Mouse (Mus musculus): ENCODE measurements around the gene Gpx1. TPM values are rescaled to one million over a fixed set of nuclear protein-coding genes. Genes with fewer than 3 reads are reported as not detected.

Gene Gpx1
- polyA plus RNA-seq, 1 experiment from 2014 or later: 2,094 TPM

DNA sequence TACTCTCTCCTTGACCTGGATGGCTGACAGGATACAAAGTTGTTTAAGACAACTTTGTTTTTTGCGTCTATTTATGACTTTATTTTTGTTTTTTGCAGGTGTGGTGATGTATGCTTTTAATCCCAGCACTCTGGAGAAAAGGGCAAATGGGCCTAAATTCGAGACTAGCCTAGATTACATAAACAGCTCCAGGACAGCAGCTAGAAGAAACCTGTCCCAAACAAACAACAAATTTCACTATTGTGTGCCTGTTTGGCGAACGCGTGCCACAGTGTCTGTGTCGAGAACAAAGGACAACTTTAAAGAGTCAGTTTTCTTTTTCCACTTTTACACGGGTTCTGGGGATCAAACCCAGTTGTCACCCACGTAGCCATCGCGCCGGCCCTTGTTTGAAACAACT, 8.3 kb downstream of the Gpx1 start:
- under 1% methylated on average over 11 of the region's 11 CpGs for WGBS (ENCODE audit: missing documents)
- Histone ChIP-seq H3K4me3 (ENCODE audit: inconsistent target) (peak overlapping the region; percentile 59), H3K79me2 (ENCODE audit: inconsistent target) (peaks cover 42% of the 10 kb centered on the region), H3K36me3 (ENCODE audit: inconsistent target) (peaks cover 14% of the 10 kb centered on the region), H3K27ac (peak overlapping the region; percentile 88)

DNA sequence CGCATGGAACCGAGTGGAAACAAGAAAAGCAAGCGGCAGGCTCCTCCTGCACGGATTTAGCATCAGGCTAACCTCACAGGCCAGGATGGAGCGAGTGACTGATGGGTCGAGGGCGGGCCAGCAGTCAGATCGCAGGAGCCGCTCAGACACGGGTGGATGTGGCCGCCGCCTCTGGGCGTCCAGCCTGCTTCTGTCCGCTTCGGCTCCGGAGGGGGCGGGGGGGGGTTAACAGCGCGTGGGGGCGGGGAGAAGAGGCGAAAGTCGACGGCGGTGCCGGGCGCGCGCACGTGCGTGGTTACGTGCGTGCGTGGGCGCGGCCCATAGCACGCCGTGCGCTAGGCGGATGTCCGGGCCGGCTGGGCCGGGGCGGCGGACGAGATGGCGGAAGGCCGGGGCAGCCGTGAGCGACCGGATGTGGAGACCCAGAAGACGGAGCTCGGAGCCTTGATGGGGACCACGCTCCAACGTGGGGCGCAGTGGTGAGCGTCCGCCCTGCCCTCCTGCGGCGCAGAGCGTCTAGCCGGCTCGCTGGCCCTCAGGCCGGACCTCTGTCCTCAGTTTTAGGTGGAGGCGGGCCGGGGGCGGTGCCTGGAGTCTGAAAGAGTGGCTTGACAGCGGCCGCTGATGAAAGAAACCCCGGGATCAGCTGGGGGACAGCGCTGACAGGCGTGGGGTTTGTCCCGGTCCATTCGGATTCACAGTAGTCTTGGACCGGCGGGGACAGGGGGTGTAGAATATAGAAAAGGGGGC, 9.0 kb downstream of the Gpx1 start, which contains the start of gene Usp4:
Gene Usp4, plus strand, starts transcription at position 314 of the 750 bp plus-strand sequence.
- peak within 1 kb of the TSS; percentile 75 for H3K4me3 ChIP-seq (ENCODE audit: inconsistent target)
- peaks cover 21% of the 10 kb centered on the region for H3K36me3 ChIP-seq (ENCODE audit: inconsistent target)
- H3K79me2 ChIP-seq (ENCODE audit: inconsistent target): peaks cover 49% of the 10 kb centered on the region
- under 1% methylated on average over 67 of the region's 75 CpGs for WGBS (ENCODE audit: missing documents)
- H3K27ac ChIP-seq: peak within 1 kb of the TSS; percentile 88

DNA sequence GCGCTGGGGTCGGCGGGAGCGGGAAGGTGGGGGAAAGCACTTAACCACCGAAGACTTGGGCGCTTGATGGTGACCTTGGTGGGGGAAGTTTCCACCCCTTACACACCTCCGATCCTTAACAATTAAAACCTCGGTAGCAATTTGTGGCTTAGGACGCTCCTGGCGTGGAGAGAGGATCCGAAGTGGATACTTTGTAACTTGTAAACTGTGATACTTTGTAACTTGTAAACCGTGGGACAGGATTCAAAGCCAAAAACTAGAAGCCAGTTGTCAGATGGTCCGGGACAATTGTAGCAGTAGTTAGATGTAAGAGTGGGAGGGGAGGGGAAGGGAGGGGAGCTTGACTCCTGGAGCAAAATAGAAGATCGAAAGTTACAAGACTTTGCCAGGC, 9.6 kb downstream of the Gpx1 start:
- peak overlapping the region; percentile 61 for H3K27ac ChIP-seq
- peak overlapping the region; percentile 75 for H3K4me3 ChIP-seq (ENCODE audit: inconsistent target)
- H3K36me3 ChIP-seq (ENCODE audit: inconsistent target): peaks cover 27% of the 10 kb centered on the region
- H3K79me2 ChIP-seq (ENCODE audit: inconsistent target): peaks cover 54% of the 10 kb centered on the region
- WGBS (ENCODE audit: missing documents): 4% methylated on average over 6 of the region's 14 CpGs

DNA sequence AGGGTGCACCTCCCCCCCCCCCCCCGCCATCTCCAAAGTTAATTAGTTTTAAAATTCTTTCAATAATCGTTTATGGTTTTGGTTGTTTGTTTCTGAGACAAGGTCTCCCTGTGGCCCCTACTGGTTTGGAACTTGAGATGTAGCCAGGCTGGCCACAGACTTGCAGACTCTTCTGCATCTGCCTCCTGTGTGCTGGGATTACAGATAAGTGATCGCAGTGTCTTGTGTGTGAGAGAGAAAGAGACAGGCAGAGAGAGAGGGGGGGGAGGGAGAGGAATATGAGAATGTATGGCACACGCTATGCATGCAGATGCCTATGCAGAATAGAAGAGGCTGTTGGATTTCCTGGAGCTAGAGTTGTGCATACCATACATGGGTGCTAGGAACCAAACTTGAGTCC, 11.0 kb downstream of the Gpx1 start:
- H3K79me2 ChIP-seq (ENCODE audit: inconsistent target): peaks cover 69% of the 10 kb centered on the region
- no peak overlapping the region for H3K4me3 ChIP-seq (ENCODE audit: inconsistent target)
- peaks cover 37% of the 10 kb centered on the region for H3K36me3 ChIP-seq (ENCODE audit: inconsistent target)
- H3K27ac ChIP-seq: no peak overlapping the region
- WGBS (ENCODE audit: missing documents): 88% methylated on average over 4 of the region's 4 CpGs

DNA sequence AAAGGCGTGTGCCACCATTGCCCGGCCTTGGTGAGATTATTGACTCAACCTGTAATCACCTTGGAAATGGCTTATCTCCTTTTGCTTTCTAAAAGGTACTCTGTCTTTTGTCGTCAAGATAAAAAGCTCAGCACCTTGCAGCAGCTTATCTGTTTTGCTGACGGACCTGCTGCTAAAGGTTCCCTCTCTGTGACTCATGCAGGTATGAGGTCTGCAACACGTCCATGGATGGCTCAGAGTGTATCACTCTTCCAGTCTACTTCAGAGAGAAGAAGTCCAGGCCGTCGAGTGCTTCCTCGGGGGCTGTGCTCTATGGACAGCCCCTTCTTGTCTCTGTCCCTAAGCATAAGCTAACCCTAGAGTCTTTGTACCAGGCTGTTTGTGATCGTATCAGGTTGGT, 39.5 kb downstream of the Gpx1 start:
- H3K36me3 ChIP-seq (ENCODE audit: inconsistent target): peaks cover 92% of the 10 kb centered on the region
- H3K27ac ChIP-seq: no peak overlapping the region
- H3K4me3 ChIP-seq (ENCODE audit: inconsistent target): no peak overlapping the region
- H3K79me2 ChIP-seq (ENCODE audit: inconsistent target): no peaks in the 10 kb centered on the region
- 95% methylated on average over 9 of the region's 9 CpGs for WGBS (ENCODE audit: missing documents)

DNA sequence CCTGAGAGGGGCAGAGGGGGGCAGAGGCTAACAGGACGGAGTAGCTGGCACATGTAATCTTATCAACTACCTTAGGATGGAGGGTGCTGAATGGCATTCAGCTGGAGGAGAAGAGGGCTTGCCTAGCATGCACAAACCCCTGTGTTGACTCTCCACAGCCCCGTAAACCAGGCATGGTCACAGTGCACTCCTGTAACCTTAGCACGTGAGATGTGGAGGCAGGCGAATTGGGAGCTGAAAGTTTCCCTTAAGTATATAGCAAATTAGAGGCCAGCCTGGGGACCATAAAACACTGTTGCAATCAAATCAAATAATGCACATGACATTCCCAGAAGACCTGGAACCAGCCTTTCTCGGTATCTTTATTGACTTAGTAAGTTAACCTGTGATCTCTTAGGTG, 40.0 kb downstream of the Gpx1 start:
- Histone ChIP-seq H3K4me3 (ENCODE audit: inconsistent target) (no peak overlapping the region), H3K27ac (no peak overlapping the region), H3K36me3 (ENCODE audit: inconsistent target) (peaks cover 89% of the 10 kb centered on the region), H3K79me2 (ENCODE audit: inconsistent target) (no peaks in the 10 kb centered on the region)
- 99% methylated on average over 5 of the region's 5 CpGs for WGBS (ENCODE audit: missing documents)

DNA sequence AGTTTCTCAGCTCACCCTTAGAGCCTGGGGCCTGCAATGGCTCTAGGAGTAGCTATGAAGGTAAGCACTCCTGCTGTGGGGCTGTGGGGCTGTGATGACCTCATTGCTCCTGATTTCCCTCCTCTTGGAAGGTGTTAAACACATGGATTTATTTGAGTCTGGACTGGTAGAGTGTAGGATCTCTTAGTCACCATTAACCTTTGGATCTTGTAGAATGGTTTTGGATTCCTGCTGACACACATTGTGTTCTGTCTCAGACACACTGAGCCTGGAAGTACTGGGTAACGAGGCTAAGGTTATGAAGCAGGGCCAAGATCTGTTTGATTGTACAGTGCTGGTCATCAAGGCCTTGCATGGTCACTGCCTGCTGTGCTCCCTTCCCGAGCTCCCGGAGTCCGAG, 40.6 kb downstream of the Gpx1 start:
- no peaks in the 10 kb centered on the region for H3K79me2 ChIP-seq (ENCODE audit: inconsistent target)
- H3K4me3 ChIP-seq (ENCODE audit: inconsistent target): no peak overlapping the region
- WGBS (ENCODE audit: missing documents): 92% methylated on average over 4 of the region's 4 CpGs
- H3K27ac ChIP-seq: no peak overlapping the region
- peaks cover 89% of the 10 kb centered on the region for H3K36me3 ChIP-seq (ENCODE audit: inconsistent target)

DNA sequence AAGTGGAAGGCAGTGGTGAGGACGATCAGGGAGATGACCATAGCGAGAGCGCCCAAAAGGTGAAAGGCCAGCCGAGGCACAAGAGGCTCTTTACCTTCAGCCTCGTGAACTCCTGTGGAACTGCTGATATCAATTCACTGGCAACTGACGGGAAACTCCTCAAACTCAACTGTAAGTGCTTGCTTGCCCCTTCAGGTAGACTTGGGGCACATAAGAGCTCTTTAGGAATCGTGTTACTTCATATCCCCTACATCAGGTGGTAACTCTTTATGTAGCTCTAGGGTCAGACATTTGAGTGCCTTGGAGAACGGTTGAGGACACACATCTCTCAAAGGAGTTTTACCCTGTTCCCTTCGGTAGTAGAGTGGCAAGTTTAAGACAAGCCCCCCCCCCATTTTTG, 42.7 kb downstream of the Gpx1 start:
- Histone ChIP-seq H3K36me3 (ENCODE audit: inconsistent target) (peaks cover 88% of the 10 kb centered on the region), H3K4me3 (ENCODE audit: inconsistent target) (no peak overlapping the region), H3K79me2 (ENCODE audit: inconsistent target) (no peaks in the 10 kb centered on the region), H3K27ac (no peak overlapping the region)
- WGBS (ENCODE audit: missing documents): 96% methylated on average over 9 of the region's 9 CpGs

DNA sequence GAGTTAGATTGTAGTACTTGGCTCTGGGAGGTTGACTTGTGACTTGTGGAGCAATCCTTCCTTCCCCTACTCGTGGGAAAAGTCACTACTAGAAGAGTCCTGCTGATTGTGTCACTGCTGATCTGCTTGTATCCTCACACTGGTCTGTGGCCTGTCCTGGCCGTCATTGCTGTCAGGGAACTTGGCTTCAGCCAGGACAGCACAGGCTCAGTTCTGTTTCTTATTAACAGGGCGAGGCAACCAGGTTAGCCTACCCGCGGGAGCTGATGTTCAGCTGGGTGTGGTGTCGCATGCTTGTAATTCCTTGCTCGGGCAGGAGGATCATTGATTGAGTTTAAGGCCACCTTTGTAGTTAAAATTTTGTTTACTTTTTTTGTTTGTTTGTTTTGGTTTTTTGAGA, 46.3 kb downstream of the Gpx1 start:
- Histone ChIP-seq H3K4me3 (ENCODE audit: inconsistent target) (no peak overlapping the region), H3K36me3 (ENCODE audit: inconsistent target) (peaks cover 87% of the 10 kb centered on the region), H3K27ac (no peak overlapping the region), H3K79me2 (ENCODE audit: inconsistent target) (no peaks in the 10 kb centered on the region)
- 90% methylated on average over 7 of the region's 7 CpGs for WGBS (ENCODE audit: missing documents)

GRCm38 (mm10) chr9:108386816-108387215, 48.1 kb downstream of the Gpx1 start:
- Histone ChIP-seq H3K4me3 (ENCODE audit: inconsistent target) (no peak overlapping the region), H3K27ac (no peak overlapping the region), H3K79me2 (ENCODE audit: inconsistent target) (no peaks in the 10 kb centered on the region), H3K36me3 (ENCODE audit: inconsistent target) (peaks cover 86% of the 10 kb centered on the region)
- 94% methylated on average over 4 of the region's 4 CpGs for whole genome bisulfite sequencing (ENCODE audit: missing documents)

DNA sequence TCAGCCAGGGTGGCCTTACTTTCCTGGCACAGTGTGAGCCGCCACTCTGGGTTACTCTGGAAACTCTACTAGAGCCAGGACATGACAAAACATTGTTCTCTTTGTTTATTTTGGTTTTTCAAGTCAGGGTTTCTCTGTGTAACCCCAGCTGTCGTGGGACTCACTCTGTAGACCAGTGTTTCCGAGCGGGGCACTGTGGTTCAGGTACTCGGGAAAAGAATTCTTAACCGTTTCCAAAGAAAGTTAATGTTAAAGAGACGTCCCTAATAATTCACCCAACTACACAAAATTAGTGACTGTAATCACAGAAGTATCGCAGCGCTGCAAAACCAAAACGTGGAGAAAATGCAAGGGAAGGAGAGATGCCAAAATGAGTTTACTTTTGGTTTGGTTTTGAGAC, 49.9 kb downstream of the Gpx1 start:
- no peak overlapping the region for H3K27ac ChIP-seq
- no peak overlapping the region for H3K4me3 ChIP-seq (ENCODE audit: inconsistent target)
- no peaks in the 10 kb centered on the region for H3K79me2 ChIP-seq (ENCODE audit: inconsistent target)
- WGBS (ENCODE audit: missing documents): 98% methylated on average over 7 of the region's 10 CpGs
- peaks cover 89% of the 10 kb centered on the region for H3K36me3 ChIP-seq (ENCODE audit: inconsistent target)

DNA sequence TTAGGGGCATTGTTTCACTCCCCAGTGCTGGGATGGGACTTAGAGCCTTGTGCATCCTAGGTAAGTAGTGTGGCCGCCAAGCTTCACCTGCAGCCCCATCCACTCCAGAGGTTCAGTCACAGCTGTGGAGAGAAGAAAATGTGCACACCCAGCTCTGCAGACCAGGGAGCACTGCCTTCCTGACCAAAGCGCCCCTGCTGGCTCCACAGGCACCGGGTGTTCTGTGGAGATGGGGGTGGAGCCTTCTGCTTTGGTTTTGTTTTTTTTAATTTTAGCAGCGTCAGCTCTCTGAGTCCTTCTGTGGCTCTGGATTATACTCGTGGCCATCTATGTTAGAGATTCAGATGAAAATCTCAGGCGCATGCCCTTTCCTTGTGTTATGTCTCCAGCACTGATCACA, 50.5 kb downstream of the Gpx1 start:
- H3K36me3 ChIP-seq (ENCODE audit: inconsistent target): peaks cover 82% of the 10 kb centered on the region
- no peaks in the 10 kb centered on the region for H3K79me2 ChIP-seq (ENCODE audit: inconsistent target)
- WGBS (ENCODE audit: missing documents): 67% methylated on average over 6 of the region's 6 CpGs
- no peak overlapping the region for H3K4me3 ChIP-seq (ENCODE audit: inconsistent target)
- H3K27ac ChIP-seq: no peak overlapping the region

Other genes with a start within 250 kb of the Gpx1 start
- 30.5 to 37.0 TPM (median 32.8 TPM) in 3 replicates for gene Apeh, start 244.3 kb upstream of the Gpx1 start, polyA plus RNA-seq (2018)
- gene Bsn, start 148.5 kb upstream of the Gpx1 start, polyA plus RNA-seq (2018): 4.3 to 8.4 TPM (median 4.9 TPM) in 3 replicates
- gene Dag1, start 74.9 kb upstream of the Gpx1 start, polyA plus RNA-seq (2018): 38.1 to 58.2 TPM (median 44.5 TPM) in 3 replicates
- gene Nicn1, start 48.5 kb upstream of the Gpx1 start, polyA plus RNA-seq (2018): 6.8 to 7.1 TPM (median 6.8 TPM) in 3 replicates
- gene Amt, start 42.0 kb upstream of the Gpx1 start, polyA plus RNA-seq (2018): 0.67 to 1.3 TPM (median 0.96 TPM) in 3 replicates
- 409 to 646 TPM (median 437 TPM) in 3 replicates for gene Rhoa, start 32.8 kb upstream of the Gpx1 start, polyA plus RNA-seq (2018)
- gene Tcta, start 32.7 kb upstream of the Gpx1 start, polyA plus RNA-seq (2018): 7.0 to 22.0 TPM (median 13.1 TPM) in 3 replicates
- gene Usp4, start 8.9 kb downstream of the Gpx1 start, polyA plus RNA-seq (2018): 60.3 to 67.5 TPM (median 67.2 TPM) in 3 replicates
- gene 1700102P08Rik, start 53.9 kb downstream of the Gpx1 start, polyA plus RNA-seq (2018): 0.33 TPM in 1 of 3 replicates, not detected in the others
- gene Ccdc36, start 89.6 kb downstream of the Gpx1 start, polyA plus RNA-seq (2018): not detected in 3 replicates
- gene BC048562, start 97.6 kb downstream of the Gpx1 start, polyA plus RNA-seq (2018): not detected in 3 replicates
- gene Ccdc71, start 121.6 kb downstream of the Gpx1 start, polyA plus RNA-seq (2018): 15.8 to 26.5 TPM (median 19.0 TPM) in 3 replicates
- 1.5 to 1.9 TPM (median 1.6 TPM) in 3 replicates for gene Klhdc8b, start 122.7 kb downstream of the Gpx1 start, polyA plus RNA-seq (2018)
- gene Lamb2, start 140.8 kb downstream of the Gpx1 start, polyA plus RNA-seq (2018): 0.26 to 0.92 TPM (median 0.40 TPM) in 3 replicates
- 33.8 to 68.8 TPM (median 46.3 TPM) in 3 replicates for gene Usp19, start 151.7 kb downstream of the Gpx1 start, polyA plus RNA-seq (2018)
- 77.0 to 179 TPM (median 87.2 TPM) in 3 replicates for gene Qars, start 168.8 kb downstream of the Gpx1 start, polyA plus RNA-seq (2018)
- gene Qrich1, start 177.9 kb downstream of the Gpx1 start, polyA plus RNA-seq (2018): 73.2 to 92.9 TPM (median 77.3 TPM) in 3 replicates
- 36.0 to 103 TPM (median 41.0 TPM) in 3 replicates for gene Impdh2, start 221.4 kb downstream of the Gpx1 start, polyA plus RNA-seq (2018)
- gene Ndufaf3, start 228.5 kb downstream of the Gpx1 start, polyA plus RNA-seq (2018): 9.6 to 20.2 TPM (median 16.5 TPM) in 3 replicates
- gene Dalrd3, start 231.0 kb downstream of the Gpx1 start, polyA plus RNA-seq (2018): 17.5 to 30.5 TPM (median 20.5 TPM) in 3 replicates
- gene Wdr6, start 239.8 kb downstream of the Gpx1 start, polyA plus RNA-seq (2018): 3.1 to 7.5 TPM (median 7.5 TPM) in 3 replicates